Mouse (Mus musculus) layer of hippocampus, adult 11-12 months (tissue): ENCODE results near the gene Cdc20.

Experiments used
- DNase-seq: peaks from one replicate; pipeline ENCODE4 v3.0.0; 2022; ENCODE audit warnings: low spot score

The Cdc20 gene

GRCm38 (mm10) chr4:118417112-118417797, 19.9 kb downstream of the Cdc20 start:
- DNase-seq: peak; percentile 34

GRCm38 (mm10) chr4:118416329-118416728, 20.8 kb downstream of the Cdc20 start:
- DNase-seq: no peak

GRCm38 (mm10) chr4:118415779-118416178, 21.4 kb downstream of the Cdc20 start:
- DNase-seq: peak; percentile 27

- DNase-seq: no peak
Observed at GRCm38 (mm10) chr4:118413553-118413952, 23.6 kb downstream of the Cdc20 start.

GRCm38 (mm10) chr4:118410871-118411270, 26.3 kb downstream of the Cdc20 start:
- DNase-seq: no peak

- DNase-seq: peak; percentile 91
Observed at GRCm38 (mm10) chr4:118409142-118409900, 27.8 kb downstream of the Cdc20 start, which contains the start of the genes Szt2 and Med8. TSS of gene Szt2 (minus strand) at chr4:118409273. TSS of gene Med8 (plus strand) at chr4:118409337.

- no peak for DNase-seq
Observed at GRCm38 (mm10) chr4:118402701-118403100, 34.5 kb downstream of the Cdc20 start.

GRCm38 (mm10) chr4:118401918-118402317, 35.2 kb downstream of the Cdc20 start:
- no peak for DNase-seq

- DNase-seq: no peak
Observed at GRCm38 (mm10) chr4:118401421-118401820, 35.7 kb downstream of the Cdc20 start.

- no peak for DNase-seq
Observed at GRCm38 (mm10) chr4:118398400-118398799, 38.8 kb downstream of the Cdc20 start.

GRCm38 (mm10) chr4:118396433-118396832, 40.7 kb downstream of the Cdc20 start:
- no peak for DNase-seq

- no peak for DNase-seq
Observed at GRCm38 (mm10) chr4:118395289-118395688, 41.9 kb downstream of the Cdc20 start.

- DNase-seq: no peak
Observed at GRCm38 (mm10) chr4:118394505-118394904, 42.6 kb downstream of the Cdc20 start.

- no peak for DNase-seq
Observed at GRCm38 (mm10) chr4:118390146-118390545, 47.0 kb downstream of the Cdc20 start.

GRCm38 (mm10) chr4:118387316-118387715, 49.8 kb downstream of the Cdc20 start:
- DNase-seq: no peak

- DNase-seq: no peak
Observed at GRCm38 (mm10) chr4:118383271-118383670, 53.9 kb downstream of the Cdc20 start.
